Mouse (Mus musculus): ENCODE measurements at regions not wholly inside any gene's neighbourhood (a gene's known extent, or its start where the extent isn't known, plus 50 kb on each side); places are given as distances from the start of the nearest gene placed in this dataset.

GRCm38 (mm10) chr8:34274171-34274570 is 162.6 kb upstream of the Gm10131 start:
- Histone ChIP-seq H3K4me3 (ENCODE audit: low read length) (no peak overlapping the region), H3K9ac (ENCODE audit: low read depth, low read length) (no peak overlapping the region), H3K9me3 (ENCODE audit: control insufficient read depth, low read length) (no peaks in the 10 kb centered on the region), H3K27me3 (ENCODE audit: control insufficient read depth, insufficient read depth, low read length) (no peaks in the 10 kb centered on the region), H3K36me3 (ENCODE audit: control insufficient read depth, insufficient read depth, low read length) (no peaks in the 10 kb centered on the region), H3K4me1 (ENCODE audit: control insufficient read depth, insufficient read depth, low read length) (no peaks in the 10 kb centered on the region), H3K27ac (ENCODE audit: low read depth, low read length) (no peak overlapping the region), H3K4me2 (replicated peaks; ENCODE audit: low read depth, low read length) (no peak overlapping the region)
- ATAC-seq (ENCODE audit: low FRiP score, low TSS enrichment), result no peak
- WGBS, result 90% methylated on average over 6 of the region's 6 CpGs

DNA sequence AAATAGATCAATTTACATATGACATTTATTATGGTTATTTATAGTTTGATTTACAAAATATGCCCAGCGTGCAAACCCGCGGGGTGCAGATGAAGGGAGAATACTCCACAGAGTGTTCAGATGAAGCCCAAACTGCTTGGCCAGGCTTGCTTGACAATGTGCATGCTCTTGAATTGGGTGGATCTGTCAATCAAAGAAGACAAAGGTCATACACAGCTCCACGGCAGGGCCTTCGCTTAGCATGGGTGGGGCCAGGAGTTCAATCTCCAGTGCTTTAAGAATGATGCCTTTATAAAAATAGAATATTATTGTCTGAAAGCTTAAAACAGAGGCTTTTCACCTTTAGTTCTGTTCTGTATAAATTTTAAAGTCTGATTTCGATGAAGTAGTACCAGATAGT is 158.3 kb upstream of the Gm10131 start:
- Histone ChIP-seq H3K9me3 (ENCODE audit: control insufficient read depth, low read length) (no peaks in the 10 kb centered on the region), H3K4me3 (ENCODE audit: low read length) (no peak overlapping the region), H3K9ac (ENCODE audit: low read depth, low read length) (no peak overlapping the region), H3K4me1 (ENCODE audit: control insufficient read depth, insufficient read depth, low read length) (no peaks in the 10 kb centered on the region), H3K27me3 (ENCODE audit: control insufficient read depth, insufficient read depth, low read length) (no peaks in the 10 kb centered on the region), H3K27ac (ENCODE audit: low read depth, low read length) (no peak overlapping the region), H3K4me2 (replicated peaks; ENCODE audit: low read depth, low read length) (no peak overlapping the region), H3K36me3 (ENCODE audit: control insufficient read depth, insufficient read depth, low read length) (no peaks in the 10 kb centered on the region)
- ATAC-seq (ENCODE audit: low FRiP score, low TSS enrichment), result no peak
- 81% methylated on average over 6 of the region's 6 CpGs for WGBS

DNA sequence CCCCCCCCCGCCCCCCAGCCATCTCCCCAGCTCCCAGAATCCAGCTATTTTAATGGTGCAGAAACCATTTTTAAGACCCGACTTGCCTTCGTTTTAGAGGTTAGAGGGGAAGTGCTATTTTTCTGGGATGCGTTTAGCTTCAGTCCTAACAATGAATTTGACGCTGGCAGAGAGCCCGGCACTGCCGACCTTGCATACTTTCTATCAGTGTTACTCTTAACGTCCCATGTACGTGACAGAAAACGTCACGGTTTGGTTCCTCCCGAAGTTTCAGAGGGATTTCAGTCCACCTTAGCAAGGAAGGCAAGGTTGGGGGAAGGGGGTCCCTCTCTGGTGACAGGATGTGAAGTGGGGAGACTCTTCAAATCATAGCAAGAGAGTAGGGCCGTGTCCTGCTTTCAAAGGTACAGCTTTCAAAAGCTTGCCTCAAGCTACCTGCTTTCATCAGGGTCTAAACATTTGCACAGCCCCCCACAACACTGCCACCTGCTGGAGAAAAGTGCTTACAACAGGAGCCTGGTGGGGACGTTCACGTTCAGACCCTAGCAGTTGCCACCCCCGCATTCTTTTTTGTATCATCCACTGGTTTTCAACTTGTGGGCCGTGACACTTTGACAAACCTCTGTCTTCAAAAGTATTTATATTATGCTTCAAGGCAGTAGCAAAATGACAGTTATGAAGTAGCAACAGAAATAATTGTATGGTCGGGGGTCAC is 157.4 kb upstream of the Gm10131 start:
- Histone ChIP-seq H3K9ac (ENCODE audit: low read depth, low read length) (no peak overlapping the region), H3K4me1 (ENCODE audit: control insufficient read depth, insufficient read depth, low read length) (no peaks in the 10 kb centered on the region), H3K4me3 (ENCODE audit: low read length) (no peak overlapping the region), H3K36me3 (ENCODE audit: control insufficient read depth, insufficient read depth, low read length) (no peaks in the 10 kb centered on the region), H3K27me3 (ENCODE audit: control insufficient read depth, insufficient read depth, low read length) (no peaks in the 10 kb centered on the region), H3K9me3 (ENCODE audit: control insufficient read depth, low read length) (no peaks in the 10 kb centered on the region), H3K4me2 (replicated peaks; ENCODE audit: low read depth, low read length) (no peak overlapping the region), H3K27ac (ENCODE audit: low read depth, low read length) (no peak overlapping the region)
- ATAC-seq (ENCODE audit: low FRiP score, low TSS enrichment), result no peak
- WGBS, result 92% methylated on average over 18 of the region's 18 CpGs

GRCm38 (mm10) chr8:34254978-34255377 is 143.4 kb upstream of the Gm10131 start:
- 79% methylated on average over 2 of the region's 2 CpGs for WGBS

DNA sequence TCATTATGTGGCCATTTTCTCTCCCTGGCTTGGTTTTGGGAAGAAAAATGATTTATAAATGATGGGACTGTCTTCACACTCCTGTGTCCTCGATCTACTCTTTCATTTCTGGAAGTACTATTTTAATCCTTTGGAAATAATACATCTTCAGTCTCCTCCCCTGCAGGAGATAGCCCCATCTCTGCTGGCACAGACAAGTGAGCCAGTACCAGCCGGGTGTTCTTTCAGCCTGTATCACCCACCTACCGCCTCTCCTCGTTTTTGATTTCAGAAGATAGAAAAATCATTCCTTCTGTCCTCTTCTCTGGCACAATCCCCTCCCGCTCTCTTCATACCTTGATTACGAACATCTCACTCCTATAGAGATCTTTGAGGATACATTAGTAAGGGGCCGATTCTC is 140.4 kb upstream of the Gm10131 start:
- no peaks in the 10 kb centered on the region for H3K27me3 ChIP-seq (ENCODE audit: control insufficient read depth, insufficient read depth, low read length)
- no peak overlapping the region for H3K27ac ChIP-seq (ENCODE audit: low read depth, low read length)
- no peaks in the 10 kb centered on the region for H3K4me1 ChIP-seq (ENCODE audit: control insufficient read depth, insufficient read depth, low read length)
- H3K9me3 ChIP-seq (ENCODE audit: control insufficient read depth, low read length), result 0 out of 2 replicates have a peak, but pooled peaks cover 2% of the 10 kb centered on the region
- H3K36me3 ChIP-seq (ENCODE audit: control insufficient read depth, insufficient read depth, low read length), result no peaks in the 10 kb centered on the region
- H3K9ac ChIP-seq (ENCODE audit: low read depth, low read length), result no peak overlapping the region
- H3K4me2 ChIP-seq (replicated peaks; ENCODE audit: low read depth, low read length), result no peak overlapping the region
- 93% methylated on average over 7 of the region's 7 CpGs for WGBS
- no peak for ATAC-seq (ENCODE audit: low FRiP score, low TSS enrichment)
- no peak overlapping the region for H3K4me3 ChIP-seq (ENCODE audit: low read length)

More at GRCm38 (mm10) chr8:34254978-34255377, 143.4 kb upstream of the Gm10131 start:
- Histone ChIP-seq H3K27me3 (ENCODE audit: control insufficient read depth, insufficient read depth, low read length) (no peaks in the 10 kb centered on the region), H3K4me1 (ENCODE audit: control insufficient read depth, insufficient read depth, low read length) (no peaks in the 10 kb centered on the region), H3K9ac (ENCODE audit: low read depth, low read length) (no peak overlapping the region), H3K4me2 (replicated peaks; ENCODE audit: low read depth, low read length) (no peak overlapping the region), H3K27ac (ENCODE audit: low read depth, low read length) (no peak overlapping the region), H3K9me3 (ENCODE audit: control insufficient read depth, low read length) (peaks cover 2% of the 10 kb centered on the region; the same call in 1 of the 2 replicates), H3K4me3 (ENCODE audit: low read length) (no peak overlapping the region), H3K36me3 (ENCODE audit: control insufficient read depth, insufficient read depth, low read length) (no peaks in the 10 kb centered on the region)
- no peak for ATAC-seq (ENCODE audit: low FRiP score, low TSS enrichment)

DNA sequence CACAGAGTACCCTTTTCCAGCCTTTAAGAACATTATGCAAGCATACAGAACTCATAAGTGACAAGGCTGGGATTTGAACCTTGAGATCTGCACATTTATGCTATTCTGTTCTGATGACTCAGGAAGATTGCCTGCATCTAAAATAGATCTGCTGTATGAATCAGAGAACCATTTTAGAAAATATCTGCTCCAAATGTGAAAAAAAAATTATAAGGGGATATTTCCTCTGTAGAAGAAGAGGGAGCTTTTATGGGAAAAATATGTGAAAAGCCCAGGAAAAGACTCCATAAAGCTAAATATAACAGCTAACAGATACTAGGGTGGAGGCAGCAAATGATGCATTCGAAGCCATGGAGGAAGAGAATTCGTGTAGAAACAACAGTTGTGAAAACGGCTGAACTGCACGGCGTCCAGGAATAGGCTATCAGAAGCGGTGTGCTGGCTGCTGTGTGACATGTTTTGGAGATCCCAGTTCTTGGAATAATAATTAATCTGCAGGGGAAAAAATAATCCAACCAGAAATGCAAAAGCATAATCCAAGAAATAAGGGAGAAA is 127.9 kb upstream of the Gm10131 start:
- H3K27ac ChIP-seq (ENCODE audit: low read depth, low read length), result no peak overlapping the region
- ATAC-seq (ENCODE audit: low FRiP score, low TSS enrichment), result no peak
- no peaks in the 10 kb centered on the region for H3K36me3 ChIP-seq (ENCODE audit: control insufficient read depth, insufficient read depth, low read length)
- 91% methylated on average over 6 of the region's 6 CpGs for WGBS
- no peaks in the 10 kb centered on the region for H3K9me3 ChIP-seq (ENCODE audit: control insufficient read depth, low read length)
- H3K9ac ChIP-seq (ENCODE audit: low read depth, low read length), result no peak overlapping the region
- no peaks in the 10 kb centered on the region for H3K27me3 ChIP-seq (ENCODE audit: control insufficient read depth, insufficient read depth, low read length)
- H3K4me3 ChIP-seq (ENCODE audit: low read length), result no peak overlapping the region
- no peak overlapping the region for H3K4me2 ChIP-seq (replicated peaks; ENCODE audit: low read depth, low read length)
- no peaks in the 10 kb centered on the region for H3K4me1 ChIP-seq (ENCODE audit: control insufficient read depth, insufficient read depth, low read length)

DNA sequence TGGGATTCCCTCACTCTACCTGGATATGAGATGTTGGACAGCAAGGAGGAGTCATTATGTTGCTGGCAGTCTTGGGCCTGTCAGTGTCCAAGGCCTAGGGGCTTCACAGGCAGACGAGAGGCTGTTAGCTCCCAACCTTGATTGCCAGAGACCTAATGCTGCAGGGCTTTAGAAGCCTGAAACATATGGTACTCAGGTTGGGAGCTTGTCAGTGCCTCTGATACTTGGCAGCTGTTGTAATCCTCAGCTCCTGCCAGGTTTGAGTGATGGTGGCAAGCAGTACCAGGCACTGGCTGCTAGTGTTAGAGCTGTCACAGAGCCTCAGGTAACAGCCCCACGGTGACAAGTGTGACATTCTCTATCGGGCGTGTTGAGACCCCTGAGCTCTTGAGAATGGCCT is 122.2 kb upstream of the Gm10131 start:
- H3K4me3 ChIP-seq (ENCODE audit: low read length), result no peak overlapping the region
- no peak overlapping the region for H3K27ac ChIP-seq (ENCODE audit: low read depth, low read length)
- H3K4me2 ChIP-seq (replicated peaks; ENCODE audit: low read depth, low read length), result no peak overlapping the region
- H3K9me3 ChIP-seq (ENCODE audit: control insufficient read depth, low read length), result no peaks in the 10 kb centered on the region
- no peaks in the 10 kb centered on the region for H3K27me3 ChIP-seq (ENCODE audit: control insufficient read depth, insufficient read depth, low read length)
- no peak for ATAC-seq (ENCODE audit: low FRiP score, low TSS enrichment)
- H3K4me1 ChIP-seq (ENCODE audit: control insufficient read depth, insufficient read depth, low read length), result no peaks in the 10 kb centered on the region
- 67% methylated on average over 4 of the region's 4 CpGs for WGBS
- no peak overlapping the region for H3K9ac ChIP-seq (ENCODE audit: low read depth, low read length)
- H3K36me3 ChIP-seq (ENCODE audit: control insufficient read depth, insufficient read depth, low read length), result no peaks in the 10 kb centered on the region

- WGBS, result 80% methylated on average over 3 of the region's 3 CpGs
- Histone ChIP-seq H3K9me3 (ENCODE audit: control insufficient read depth, low read length) (no peaks in the 10 kb centered on the region), H3K36me3 (ENCODE audit: control insufficient read depth, insufficient read depth, low read length) (no peaks in the 10 kb centered on the region), H3K4me2 (replicated peaks; ENCODE audit: low read depth, low read length) (no peak overlapping the region), H3K4me3 (ENCODE audit: low read length) (no peak overlapping the region), H3K9ac (ENCODE audit: low read depth, low read length) (no peak overlapping the region), H3K27ac (ENCODE audit: low read depth, low read length) (no peak overlapping the region), H3K4me1 (ENCODE audit: control insufficient read depth, insufficient read depth, low read length) (no peaks in the 10 kb centered on the region), H3K27me3 (ENCODE audit: control insufficient read depth, insufficient read depth, low read length) (no peaks in the 10 kb centered on the region)
- ATAC-seq (ENCODE audit: low FRiP score, low TSS enrichment), result no peak
Observed at GRCm38 (mm10) chr8:34229477-34229876, 117.9 kb upstream of the Gm10131 start.

DNA sequence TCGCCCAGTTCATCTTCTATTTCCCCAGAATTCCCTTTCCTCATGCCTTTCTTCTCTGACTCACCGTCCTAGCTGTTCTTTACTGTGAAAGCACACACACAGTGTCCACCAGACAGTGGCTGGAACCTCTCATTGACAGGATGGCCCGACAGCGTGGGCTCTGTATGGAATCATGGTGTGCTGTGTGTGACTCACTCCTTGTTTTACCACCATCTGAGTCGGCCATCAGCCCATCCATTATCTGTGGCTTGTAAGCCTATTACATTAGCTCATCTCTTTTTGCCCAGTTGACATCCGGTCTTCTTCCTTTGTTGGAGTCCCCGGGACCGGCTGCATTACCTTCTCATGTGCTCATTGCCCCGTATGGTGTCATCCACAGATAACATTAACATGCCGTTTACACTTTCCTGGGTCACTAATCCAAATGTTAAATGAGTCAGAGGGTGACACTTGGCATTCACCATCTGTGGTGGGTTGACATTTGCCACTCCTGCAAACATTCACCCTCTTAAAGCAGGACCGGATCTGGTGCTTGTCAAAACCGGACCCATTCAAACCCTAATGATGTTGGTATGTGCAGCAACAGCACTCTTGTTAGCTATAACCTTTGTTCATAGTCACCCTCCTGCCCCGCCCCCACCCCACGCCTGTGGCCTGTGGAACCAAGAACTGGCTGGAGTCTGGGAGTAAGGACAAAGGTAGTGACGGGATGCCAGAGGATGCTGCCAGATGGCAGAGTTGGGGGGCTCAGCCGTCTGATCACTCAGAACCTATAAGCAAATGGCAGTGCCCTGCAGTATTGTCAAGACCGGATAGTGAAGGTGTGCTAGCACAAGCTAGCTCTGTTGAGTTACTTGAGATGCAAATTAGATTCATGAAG is 113.7 kb upstream of the Gm10131 start:
- 49% methylated on average over 17 of the region's 17 CpGs for WGBS
- Histone ChIP-seq H3K27me3 (ENCODE audit: control insufficient read depth, insufficient read depth, low read length) (no peaks in the 10 kb centered on the region), H3K9me3 (ENCODE audit: control insufficient read depth, low read length) (no peaks in the 10 kb centered on the region), H3K9ac (ENCODE audit: low read depth, low read length) (no peak overlapping the region), H3K36me3 (ENCODE audit: control insufficient read depth, insufficient read depth, low read length) (no peaks in the 10 kb centered on the region), H3K4me1 (ENCODE audit: control insufficient read depth, insufficient read depth, low read length) (no peaks in the 10 kb centered on the region), H3K27ac (ENCODE audit: low read depth, low read length) (no peak overlapping the region), H3K4me3 (ENCODE audit: low read length) (no peak overlapping the region), H3K4me2 (replicated peaks; ENCODE audit: low read depth, low read length) (no peak overlapping the region)
- ATAC-seq (ENCODE audit: low FRiP score, low TSS enrichment), result no peak
